Mouse (Mus musculus) splenic B cell, adult 2 months (primary cell): Measurements from ENCODE around the gene Kcnma1.
A peak's percentile ranks its signal among the peaks of the same experiment; 100 is the strongest.

Experiments used
- DNase-seq: peaks from one replicate; pipeline ENCODE4 v3.0.0-alpha.2; 2011; ENCODE audit warnings: low read depth, low spot score
- H3K27me3 ChIP-seq: 2 replicates; pipeline ENCODE4 v1.6.1; 2012; ENCODE audit warnings: mild to moderate bottlenecking, low read length, moderate library complexity, mixed read lengths; ENCODE audit not compliant: control insufficient read depth, poor library complexity, insufficient read depth, severe bottlenecking
- H3K36me3 ChIP-seq: 2 replicates; pipeline ENCODE4 v1.6.1; 2012; ENCODE audit warnings: mild to moderate bottlenecking, low read length, moderate library complexity, mixed read lengths; ENCODE audit not compliant: control insufficient read depth, poor library complexity, insufficient read depth, severe bottlenecking

Kcnma1 gene

DNA sequence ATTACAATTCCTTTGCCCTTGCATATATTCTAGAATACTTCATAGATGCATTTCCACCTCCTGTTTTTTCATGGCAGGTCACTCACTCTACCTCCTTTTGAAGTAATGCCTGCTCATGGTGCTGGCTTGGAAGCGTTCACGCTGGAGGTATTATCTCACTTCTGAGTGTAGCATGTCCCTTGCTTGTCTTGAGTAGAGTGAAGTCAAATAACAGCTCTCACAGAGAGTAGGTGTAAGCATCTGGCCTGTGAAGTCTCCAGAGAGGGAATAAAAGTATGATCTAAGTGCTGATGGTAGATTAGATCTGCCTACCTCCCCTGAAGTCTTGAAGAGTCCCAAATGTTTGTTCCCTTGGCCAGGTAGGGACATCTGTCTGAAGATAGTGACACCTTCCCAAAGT is 607.2 kb downstream of the Kcnma1 start:
- H3K27me3 ChIP-seq = no peaks in the 10 kb centered on the region
- DNase-seq = no peak
- H3K36me3 ChIP-seq = no peaks in the 10 kb centered on the region

DNA sequence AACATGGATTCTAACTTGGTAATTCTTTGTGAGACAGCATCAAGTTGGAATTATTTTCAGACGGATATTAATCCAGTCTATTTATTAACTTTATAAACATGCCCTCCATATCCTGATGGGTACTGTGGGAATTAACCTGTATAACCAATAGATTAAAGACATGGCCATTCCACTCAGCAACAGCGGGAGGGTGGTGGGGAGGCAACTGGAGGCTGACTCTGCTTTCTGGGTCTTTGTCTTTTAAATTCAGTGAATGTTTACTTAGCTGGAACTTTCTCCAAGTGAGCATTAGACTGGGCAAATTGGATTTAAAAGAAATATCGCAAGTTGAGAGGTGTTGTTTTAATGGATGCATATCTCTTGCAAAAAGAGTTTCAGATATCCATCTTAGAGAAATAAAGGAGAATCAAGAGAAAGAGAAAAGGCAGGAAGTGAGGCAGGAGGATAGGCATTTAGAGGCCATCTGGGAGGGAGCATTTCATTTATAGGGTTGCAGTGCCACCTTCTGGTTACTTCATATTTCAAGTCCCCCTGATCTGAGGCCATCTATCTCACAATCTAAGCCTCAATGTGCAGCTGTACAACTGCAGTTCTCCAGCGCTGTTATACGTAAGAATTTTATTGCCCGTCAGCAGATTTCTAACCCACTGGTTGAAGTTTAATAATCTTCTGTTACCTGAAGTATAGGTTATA is 613.4 kb downstream of the Kcnma1 start:
- Histone ChIP-seq H3K27me3 (no peaks in the 10 kb centered on the region), H3K36me3 (no peaks in the 10 kb centered on the region)
- DNase-seq = peak; percentile 27

DNA sequence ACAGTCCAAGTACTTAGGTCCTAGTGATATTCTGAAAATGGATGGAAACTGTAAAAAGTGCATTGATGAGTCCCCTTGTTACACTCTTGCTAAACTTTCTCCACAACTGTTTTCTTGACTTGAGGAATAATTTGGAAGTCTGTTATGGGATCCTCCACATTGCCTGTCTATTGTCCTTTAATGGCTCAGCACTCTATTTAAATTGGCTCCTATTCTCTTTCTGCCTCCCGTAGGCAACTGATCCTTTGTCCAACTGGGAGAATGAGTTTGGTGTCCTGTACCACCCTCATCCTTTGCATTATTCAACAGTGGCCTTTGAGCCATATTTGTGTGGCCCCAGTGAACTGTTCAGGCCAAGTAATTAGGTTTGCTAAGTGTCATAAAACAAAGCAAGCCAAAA is 616.6 kb downstream of the Kcnma1 start:
- no peak for DNase-seq
- no peaks in the 10 kb centered on the region for H3K36me3 ChIP-seq
- no peaks in the 10 kb centered on the region for H3K27me3 ChIP-seq

DNA sequence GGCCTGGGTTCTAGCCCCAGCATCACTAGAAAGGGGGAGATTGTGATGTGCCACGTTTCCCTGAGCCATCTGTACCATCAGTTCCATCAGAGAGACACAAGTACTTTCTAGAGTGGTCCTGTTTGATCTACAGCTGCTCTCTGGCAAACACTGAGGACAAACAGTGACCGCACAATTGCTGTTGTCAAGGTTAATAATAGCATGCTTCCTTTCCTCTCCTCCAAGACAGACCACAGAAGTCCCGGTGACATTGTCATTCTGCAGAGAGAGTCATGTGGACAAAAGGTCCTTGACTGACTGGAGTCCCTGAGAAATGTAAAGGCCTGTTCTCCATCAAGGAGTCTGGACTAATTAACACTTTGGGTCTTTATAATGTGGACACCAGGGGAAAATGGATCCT is 622.7 kb downstream of the Kcnma1 start:
- Histone ChIP-seq H3K36me3 (no peaks in the 10 kb centered on the region), H3K27me3 (no peaks in the 10 kb centered on the region)
- no peak for DNase-seq

DNA sequence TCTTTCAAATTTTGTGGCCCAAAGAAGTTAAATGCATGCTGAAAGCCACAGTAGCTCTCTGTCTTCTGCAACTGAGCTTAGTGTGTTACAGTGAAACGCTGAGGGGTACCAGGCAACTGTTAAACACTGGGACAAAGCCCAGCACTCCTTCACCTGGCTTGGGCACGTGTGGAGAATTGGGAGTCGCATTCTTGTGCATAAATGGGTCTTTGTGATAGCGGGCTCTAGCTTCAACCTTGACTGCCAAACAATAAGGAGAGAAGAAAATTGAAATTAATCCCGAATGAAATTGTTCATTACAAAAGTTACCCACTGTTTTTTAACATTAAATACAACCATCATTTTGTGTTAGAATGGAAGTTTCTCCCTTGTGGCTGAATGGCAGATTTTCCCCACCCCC is 623.5 kb downstream of the Kcnma1 start:
- no peaks in the 10 kb centered on the region for H3K36me3 ChIP-seq
- H3K27me3 ChIP-seq = no peaks in the 10 kb centered on the region
- no peak for DNase-seq

DNA sequence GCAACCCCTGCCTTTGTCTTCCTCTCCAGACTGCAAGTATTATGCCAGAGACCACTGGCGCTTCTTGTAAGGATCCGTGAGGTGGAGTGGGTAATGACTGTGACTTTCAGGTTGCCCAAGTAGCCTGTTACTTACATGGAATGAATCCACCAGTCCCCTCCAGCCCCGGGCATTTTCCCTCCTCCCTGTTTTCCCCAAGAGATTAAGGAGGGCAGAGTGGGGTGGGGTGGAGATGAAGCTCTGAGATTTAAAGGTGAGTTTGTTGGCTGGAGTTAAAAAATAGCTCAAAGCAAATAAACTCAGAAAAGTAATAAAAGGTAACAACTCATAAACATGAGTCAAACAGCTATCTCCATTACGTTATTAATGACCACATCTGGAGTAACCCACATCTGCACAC is 624.1 kb downstream of the Kcnma1 start:
- Histone ChIP-seq H3K27me3 (no peaks in the 10 kb centered on the region), H3K36me3 (no peaks in the 10 kb centered on the region)
- no peak for DNase-seq

DNA sequence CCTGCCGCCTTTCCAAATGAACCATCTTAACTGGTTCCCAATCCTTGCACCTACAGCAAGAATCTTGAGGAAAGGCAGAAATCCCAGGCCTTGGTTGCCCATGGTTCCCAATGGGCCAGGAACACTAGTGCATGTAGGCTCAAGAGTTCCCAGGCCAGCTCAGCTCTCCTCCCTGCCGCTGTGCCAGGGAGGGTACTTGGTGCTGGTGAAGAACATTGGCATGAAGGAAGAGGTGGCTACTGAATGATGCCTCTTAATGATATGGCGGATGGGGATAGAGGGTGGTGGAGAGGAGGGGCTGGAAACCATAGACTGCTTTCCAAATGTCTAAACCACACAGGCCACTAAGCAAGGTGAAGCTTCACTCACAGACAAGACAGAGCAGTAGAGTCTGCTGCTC is 627.5 kb downstream of the Kcnma1 start:
- H3K27me3 ChIP-seq = no peaks in the 10 kb centered on the region
- no peaks in the 10 kb centered on the region for H3K36me3 ChIP-seq
- DNase-seq = no peak

DNA sequence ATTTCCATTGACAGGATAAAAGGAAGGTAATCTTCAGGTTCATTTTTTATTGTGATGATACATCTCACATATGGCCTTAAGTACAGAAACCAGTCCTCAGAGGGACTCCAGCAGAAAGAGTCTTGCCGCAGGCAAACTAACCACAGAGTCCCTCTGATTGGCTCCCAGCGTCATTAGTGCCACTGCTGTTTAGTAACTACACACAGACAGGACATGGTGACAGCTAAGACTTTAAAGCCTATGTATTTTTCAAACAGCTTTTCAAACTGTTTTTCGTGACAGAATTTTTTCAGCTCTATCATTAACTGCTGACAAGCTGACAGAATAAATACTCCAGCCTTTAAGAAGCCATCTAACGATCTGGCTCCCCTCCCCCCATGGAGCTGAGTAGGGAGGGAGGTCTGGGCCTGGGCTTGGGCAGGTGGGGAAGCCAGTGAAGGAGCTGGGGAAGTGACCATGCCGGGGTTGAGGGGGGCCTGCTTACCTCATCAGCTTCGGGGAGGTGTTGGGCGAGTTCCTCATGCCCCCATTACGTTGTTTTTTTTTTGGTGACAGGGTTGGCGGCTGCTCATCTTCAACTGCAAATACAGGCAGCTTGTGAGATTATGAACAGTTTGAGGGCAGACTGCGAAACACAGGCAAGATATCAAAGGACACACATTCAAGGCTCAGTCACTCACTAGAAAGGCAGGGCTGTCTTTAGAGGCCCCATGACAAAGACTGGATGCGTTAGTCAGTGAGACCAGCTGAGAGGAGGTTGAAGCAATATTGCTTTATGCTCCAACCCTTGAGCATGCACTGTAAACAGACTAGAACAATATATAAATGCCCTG is 628.3 kb downstream of the Kcnma1 start:
- DNase-seq = no peak
- H3K36me3 ChIP-seq = no peaks in the 10 kb centered on the region
- H3K27me3 ChIP-seq = no peaks in the 10 kb centered on the region

DNA sequence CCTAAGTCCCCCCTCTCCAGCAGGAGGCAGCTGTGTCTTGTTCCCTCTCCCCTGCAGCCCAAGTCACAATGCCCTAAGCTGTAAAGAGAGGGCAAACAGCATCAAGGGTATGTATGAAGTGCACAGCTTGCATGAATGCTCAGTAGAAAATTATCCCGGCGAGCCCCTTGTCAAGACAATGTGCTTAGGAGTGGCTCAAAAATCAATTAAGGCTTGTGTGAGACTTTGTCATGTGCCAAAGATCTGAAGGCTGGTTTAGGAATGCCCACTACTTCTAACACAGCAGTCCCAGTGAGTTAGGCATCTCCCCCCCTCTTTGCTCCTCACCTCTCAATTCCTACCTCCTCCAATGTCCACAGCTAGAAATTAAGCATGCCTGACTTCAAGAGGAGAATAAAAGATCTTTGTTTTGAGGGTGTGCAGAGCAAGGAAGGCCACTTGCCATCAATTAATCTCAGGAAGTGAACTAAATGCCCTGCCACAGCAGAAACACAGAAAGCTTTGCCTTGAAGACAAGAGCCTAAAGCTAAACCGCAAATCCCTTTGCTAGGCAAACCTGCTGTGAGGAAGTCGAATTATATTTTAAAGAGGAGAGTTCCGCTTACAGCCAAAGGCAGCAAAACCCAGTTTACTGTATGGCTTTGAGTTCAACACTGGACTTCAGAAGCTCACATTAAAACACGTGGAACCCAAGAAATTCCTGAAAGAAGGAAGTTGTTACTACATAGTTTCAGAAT is 635.8 kb downstream of the Kcnma1 start:
- no peak for DNase-seq
- H3K27me3 ChIP-seq = no peaks in the 10 kb centered on the region

DNA sequence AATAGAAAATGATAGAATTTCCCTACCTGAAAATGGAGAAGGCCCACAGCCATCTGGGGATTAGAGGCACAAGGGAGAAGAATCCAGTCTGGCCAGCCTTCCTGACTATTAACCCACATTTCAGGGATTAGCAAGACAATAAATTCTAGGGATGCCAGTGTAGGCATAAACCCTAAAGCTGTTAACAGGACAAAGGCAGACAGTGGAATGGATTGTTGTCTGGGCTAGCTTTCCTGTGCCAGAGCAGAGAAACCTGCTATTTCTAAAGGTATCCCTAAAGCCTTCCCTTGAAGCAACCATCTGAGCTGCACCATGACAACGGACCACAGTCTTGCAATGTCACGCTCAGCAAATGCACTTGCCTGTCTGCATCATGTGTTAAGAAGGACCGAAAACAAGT is 642.3 kb downstream of the Kcnma1 start:
- no peak for DNase-seq
- no peaks in the 10 kb centered on the region for H3K27me3 ChIP-seq
- H3K36me3 ChIP-seq = no peaks in the 10 kb centered on the region

More for the DNA sequence above, 635.8 kb downstream of the Kcnma1 start:
- no peaks in the 10 kb centered on the region for H3K36me3 ChIP-seq

DNA sequence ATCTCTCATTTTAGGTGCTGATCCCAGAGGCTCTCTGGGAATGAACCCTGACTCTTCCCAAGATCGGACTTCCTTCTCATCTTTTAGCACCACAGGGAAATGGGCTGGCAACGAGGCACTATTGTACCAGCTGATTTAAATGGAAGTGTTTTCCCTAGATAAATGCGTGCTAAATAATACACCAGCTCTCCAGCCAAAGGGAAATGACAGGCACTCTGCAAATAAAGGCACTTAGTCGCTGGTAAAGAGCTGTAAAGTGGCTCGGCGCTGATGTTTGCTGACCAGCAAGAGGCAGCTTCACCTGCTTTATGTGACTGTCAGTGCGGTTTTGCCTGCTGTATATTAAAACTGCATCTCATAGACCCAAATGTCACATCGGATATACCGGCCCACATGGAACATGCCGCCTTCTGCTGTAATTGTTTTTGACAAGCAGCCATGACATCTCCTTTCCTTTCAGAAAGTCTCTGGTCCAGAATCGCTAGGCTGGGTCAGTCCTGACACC is 653.7 kb downstream of the Kcnma1 start:
- Histone ChIP-seq H3K27me3 (no peaks in the 10 kb centered on the region), H3K36me3 (no peaks in the 10 kb centered on the region)
- no peak for DNase-seq

DNA sequence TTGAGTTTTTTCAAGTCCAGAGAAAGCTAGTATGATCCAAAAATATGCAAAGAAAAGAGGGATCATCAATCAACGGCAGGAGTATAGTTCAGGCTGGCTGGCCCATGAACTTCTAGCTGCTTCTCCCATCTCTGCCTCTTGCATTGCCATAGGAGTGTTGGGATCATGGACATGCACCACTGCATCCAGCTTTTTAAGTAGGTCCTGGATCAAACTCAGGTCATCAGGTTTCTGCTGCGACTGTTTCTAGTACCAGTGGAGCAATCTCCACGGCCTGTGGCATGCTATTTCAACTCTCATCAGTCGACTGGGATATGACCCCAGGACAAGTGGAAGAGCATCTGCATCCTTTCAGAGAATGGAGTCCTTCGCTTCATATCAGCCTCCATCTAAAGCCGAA is 655.5 kb downstream of the Kcnma1 start:
- H3K36me3 ChIP-seq = no peaks in the 10 kb centered on the region
- no peaks in the 10 kb centered on the region for H3K27me3 ChIP-seq
- no peak for DNase-seq

DNA sequence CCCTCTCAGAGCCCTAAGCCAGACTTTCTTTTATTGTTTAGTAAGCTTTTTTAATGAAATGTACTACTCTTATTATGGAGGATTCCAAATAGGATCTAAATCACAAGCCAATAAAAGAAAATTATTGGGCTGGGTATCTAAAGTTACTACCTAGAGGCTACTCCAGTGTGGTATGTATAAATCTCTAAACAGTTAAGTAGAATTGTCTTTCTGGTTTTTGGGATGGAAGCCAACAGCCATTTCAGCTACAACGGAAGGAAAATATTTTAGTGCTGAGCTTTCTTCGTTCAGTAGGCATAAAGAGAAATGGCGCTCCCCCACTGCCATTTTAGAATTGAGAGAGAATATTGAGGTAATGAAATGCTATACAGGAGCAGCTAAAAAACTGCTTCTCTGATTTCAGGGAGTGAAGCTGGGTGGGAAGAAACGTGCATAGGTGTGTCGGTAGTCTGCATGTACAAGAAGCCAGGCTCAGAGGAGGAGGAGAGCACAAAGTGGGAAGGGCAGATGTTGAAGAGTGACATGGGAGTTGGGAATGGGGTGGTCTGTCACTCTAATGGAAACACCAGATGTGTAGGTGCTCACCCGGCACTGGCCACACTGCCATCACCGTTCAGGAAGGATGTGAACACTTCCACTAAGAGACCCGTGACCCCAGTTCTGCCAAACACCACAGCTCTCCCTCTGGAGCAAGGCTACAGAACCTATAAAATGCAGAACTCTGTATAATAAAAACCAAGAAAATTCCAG is 656.6 kb downstream of the Kcnma1 start:
- DNase-seq = no peak
- H3K36me3 ChIP-seq = no peaks in the 10 kb centered on the region

DNA sequence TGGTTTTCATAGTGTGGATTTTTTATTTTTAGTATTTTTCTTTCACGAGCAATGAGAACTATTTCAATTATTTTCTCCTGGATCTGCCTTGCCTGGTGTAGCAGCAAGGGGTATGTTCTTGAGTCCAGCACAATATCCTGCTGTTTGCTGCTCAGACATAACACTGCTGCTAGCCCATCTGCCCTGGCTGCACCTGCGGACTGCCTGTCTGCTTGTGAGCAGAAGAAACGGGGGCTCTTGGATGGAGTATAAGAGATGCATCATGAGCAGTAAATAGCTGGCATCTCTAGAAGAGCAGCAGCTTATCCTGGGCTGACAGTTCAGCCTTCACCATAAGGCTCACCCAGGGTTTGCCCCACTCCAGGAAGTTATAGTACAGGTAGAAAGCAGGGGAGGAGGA is 687.5 kb downstream of the Kcnma1 start:
- Histone ChIP-seq H3K36me3 (no peaks in the 10 kb centered on the region), H3K27me3 (no peaks in the 10 kb centered on the region)
- no peak for DNase-seq

More for the DNA sequence above, 656.6 kb downstream of the Kcnma1 start:
- no peaks in the 10 kb centered on the region for H3K27me3 ChIP-seq
